Mouse (Mus musculus) heart, embryonic 16.5 days (tissue): ENCODE results near the gene Spcs2. TPM values are rescaled to one million over a fixed set of nuclear protein-coding genes. Genes with fewer than 3 reads are reported as not detected.
A peak's percentile ranks its signal among the peaks of the same experiment; 100 is the strongest.

Experiments
- ATAC-seq: fragments of 200-750 bp; cut with Nextera tagmentation; replicated peaks from 2 replicates; pipeline ENCODE4 v1.8.0; 2017; ENCODE audit warnings: moderate number of reproducible peaks; ENCODE audit not compliant: insufficient read depth, low FRiP score; ENCODE audit errors: extremely low read depth
- H3K27ac ChIP-seq: fragments of 300-500 bp; sonication (generic); 2 replicates; pipeline ENCODE4 v1.5.1; 2014; ENCODE audit warnings: mild to moderate bottlenecking, low read length, control low read depth, moderate library complexity
- H3K27me3 ChIP-seq: fragments of 300-500 bp; sonication (generic); 2 replicates; pipeline ENCODE4 v1.6.1; 2014; ENCODE audit warnings: low read length, mixed read lengths; ENCODE audit not compliant: control insufficient read depth, insufficient read depth
- H3K36me3 ChIP-seq: fragments of 300-500 bp; sonication (generic); 2 replicates; pipeline ENCODE4 v1.6.1; 2014; ENCODE audit not compliant: control insufficient read depth, insufficient read depth
- H3K4me1 ChIP-seq: fragments of 300-500 bp; sonication (generic); 2 replicates; pipeline ENCODE4 v1.6.1; 2014; ENCODE audit warnings: low read length, mixed read lengths; ENCODE audit not compliant: control insufficient read depth, insufficient read depth
- H3K4me2 ChIP-seq: fragments of 300-500 bp; sonication (generic); 2 replicates; pipeline ENCODE4 v1.6.1; 2014; ENCODE audit warnings: low read depth, mild to moderate bottlenecking, control low read depth, low read length
- H3K4me3 ChIP-seq: fragments of 300-500 bp; sonication (generic); 2 replicates; pipeline ENCODE4 v1.5.1; 2014; ENCODE audit warnings: mild to moderate bottlenecking, control low read depth, low read length
- H3K9ac ChIP-seq: fragments of 300-500 bp; sonication (generic); 2 replicates; pipeline ENCODE4 v1.6.1; 2014; ENCODE audit warnings: low read length, control low read depth
- H3K9me3 ChIP-seq: fragments of 300-500 bp; sonication (generic); replicated peaks from 2 replicates; pipeline ENCODE4 v1.6.1; 2016; ENCODE audit warnings: low read length; ENCODE audit not compliant: control insufficient read depth
- WGBS: fragments of 180-500 bp; shearing (Covaris S2); extraction: QIAGEN DNeasy Blood & Tissue Kit; methylation state at CpG from one replicate; pipeline ENCODE4 v1.1.7; 2014; 5-methylcytosine and 5-hydroxymethylcytosine counted together
- polyA plus RNA-seq: library from polyadenylated mRNA; unstranded; fragments of >200 nt; fragmentation: Nextera tagmentation; extraction: Ambion mirVana; gene quantifications from 2 replicates; pipeline ENCODE4 v1.2.1, GENCODE M21; 2015

Gene Spcs2
- polyA plus RNA-seq, 1 experiment from 2014 or later: 224 TPM

DNA sequence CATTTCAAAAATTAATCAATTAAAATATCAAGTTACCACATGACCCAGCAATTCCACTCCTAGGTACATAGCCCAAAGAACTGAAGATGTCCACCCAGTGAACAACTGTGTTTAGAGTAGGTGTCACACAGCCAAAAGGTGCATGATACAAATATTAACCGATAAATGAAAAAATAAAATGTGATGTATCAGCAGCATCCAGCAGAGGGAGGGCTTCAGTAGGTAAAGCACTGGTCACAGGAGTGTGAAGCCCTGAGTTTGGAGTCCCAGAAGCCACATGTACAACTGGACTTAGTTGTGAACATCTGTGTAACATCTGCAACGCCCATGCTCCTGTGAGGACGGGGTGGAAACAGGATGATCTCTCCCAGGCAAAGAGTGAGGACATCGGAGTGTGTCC is 9.0 kb downstream of the Spcs2 start:
- H3K27ac ChIP-seq: no peak overlapping the region
- no peaks in the 10 kb centered on the region for H3K9me3 ChIP-seq
- no peak overlapping the region for H3K4me2 ChIP-seq
- no peak for ATAC-seq
- H3K36me3 ChIP-seq: peaks cover 8% of the 10 kb centered on the region; the same call in 1 of the 2 replicates
- WGBS: 72% methylated on average over 4 of the region's 4 CpGs
- H3K9ac ChIP-seq: no peak overlapping the region
- no peak overlapping the region for H3K4me3 ChIP-seq
- H3K4me1 ChIP-seq: peaks cover 21% of the 10 kb centered on the region
- no peaks in the 10 kb centered on the region for H3K27me3 ChIP-seq

DNA sequence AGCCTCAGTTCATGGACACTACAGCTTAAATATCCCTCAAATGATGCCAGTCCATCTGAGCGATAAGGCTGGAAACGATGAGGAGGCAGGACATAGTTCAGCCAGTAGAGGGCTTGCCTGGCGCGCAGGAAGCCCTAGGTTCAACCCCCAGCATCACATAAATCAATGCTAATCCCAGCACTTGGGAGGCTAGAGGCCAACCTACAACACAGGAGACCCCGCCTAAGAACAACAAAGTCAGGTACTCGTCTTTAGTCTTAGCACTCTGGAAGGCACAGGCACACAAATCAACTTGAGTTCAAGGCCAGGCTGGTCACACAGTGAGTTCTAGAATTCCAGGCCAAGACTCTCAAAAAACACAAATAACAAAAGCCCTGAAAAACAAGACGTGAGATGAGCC is 9.9 kb downstream of the Spcs2 start:
- WGBS: 78% methylated on average over 7 of the region's 7 CpGs
- peaks cover 16% of the 10 kb centered on the region for H3K36me3 ChIP-seq

DNA sequence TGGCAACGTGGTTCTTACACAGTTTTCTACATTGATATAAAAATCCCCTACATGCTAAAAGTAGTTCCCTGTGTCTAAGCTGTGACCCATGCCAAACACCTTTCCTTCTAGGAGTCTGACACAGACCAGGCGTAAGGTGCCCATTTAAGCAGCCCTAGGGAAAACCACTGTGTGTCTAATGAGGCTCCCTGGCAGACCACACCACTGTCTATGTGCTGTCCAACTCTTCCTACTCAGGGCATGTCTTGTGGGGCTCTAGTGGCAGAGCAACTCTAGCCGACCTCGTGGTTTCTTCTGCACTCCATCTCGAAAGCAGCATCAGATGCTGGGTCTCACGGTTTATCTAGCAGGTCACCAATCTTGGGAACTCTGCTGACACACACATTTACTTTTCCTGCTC is 11.6 kb downstream of the Spcs2 start:
- no peak for ATAC-seq
- peaks cover 8% of the 10 kb centered on the region for H3K4me1 ChIP-seq
- whole genome bisulfite sequencing: 73% methylated on average over 6 of the region's 6 CpGs
- H3K4me3 ChIP-seq: no peak overlapping the region
- H3K27me3 ChIP-seq: no peaks in the 10 kb centered on the region
- H3K36me3 ChIP-seq: peaks cover 25% of the 10 kb centered on the region
- H3K27ac ChIP-seq: no peak overlapping the region
- no peak overlapping the region for H3K4me2 ChIP-seq
- H3K9me3 ChIP-seq: no peaks in the 10 kb centered on the region
- H3K9ac ChIP-seq: no peak overlapping the region

More for the DNA sequence above, 9.9 kb downstream of the Spcs2 start:
- no peaks in the 10 kb centered on the region for H3K9me3 ChIP-seq
- no peak overlapping the region for H3K4me2 ChIP-seq
- ATAC-seq: no peak
- H3K27me3 ChIP-seq: no peaks in the 10 kb centered on the region
- H3K4me3 ChIP-seq: no peak overlapping the region
- no peak overlapping the region for H3K27ac ChIP-seq
- H3K9ac ChIP-seq: no peak overlapping the region
- peaks cover 19% of the 10 kb centered on the region for H3K4me1 ChIP-seq

DNA sequence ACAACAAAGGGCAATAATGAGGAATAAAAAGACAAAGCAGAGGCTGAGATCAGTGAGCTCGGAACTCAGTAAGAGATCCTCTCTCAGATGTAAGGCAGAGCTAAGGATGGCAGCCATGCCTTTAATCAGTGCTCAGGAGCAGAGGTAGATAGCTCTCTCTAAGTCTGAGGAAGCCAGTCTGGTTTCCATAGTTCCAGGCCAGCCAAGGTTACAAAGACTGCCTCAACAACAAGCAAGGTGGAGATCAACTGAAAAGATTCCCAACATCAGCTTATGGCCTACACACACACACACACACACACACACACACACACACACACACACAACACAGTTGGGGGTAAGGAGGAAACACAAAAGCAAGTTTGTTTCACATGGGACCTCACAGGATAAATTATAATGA is 12.1 kb downstream of the Spcs2 start:
- Histone ChIP-seq H3K4me2 (no peak overlapping the region), H3K4me3 (no peak overlapping the region), H3K9ac (no peak overlapping the region), H3K36me3 (peaks cover 29% of the 10 kb centered on the region), H3K9me3 (no peaks in the 10 kb centered on the region), H3K4me1 (peaks cover 5% of the 10 kb centered on the region), H3K27me3 (no peaks in the 10 kb centered on the region), H3K27ac (no peak overlapping the region)
- WGBS: 60% methylated on average over 1 of the region's 1 CpGs
- ATAC-seq: no peak

DNA sequence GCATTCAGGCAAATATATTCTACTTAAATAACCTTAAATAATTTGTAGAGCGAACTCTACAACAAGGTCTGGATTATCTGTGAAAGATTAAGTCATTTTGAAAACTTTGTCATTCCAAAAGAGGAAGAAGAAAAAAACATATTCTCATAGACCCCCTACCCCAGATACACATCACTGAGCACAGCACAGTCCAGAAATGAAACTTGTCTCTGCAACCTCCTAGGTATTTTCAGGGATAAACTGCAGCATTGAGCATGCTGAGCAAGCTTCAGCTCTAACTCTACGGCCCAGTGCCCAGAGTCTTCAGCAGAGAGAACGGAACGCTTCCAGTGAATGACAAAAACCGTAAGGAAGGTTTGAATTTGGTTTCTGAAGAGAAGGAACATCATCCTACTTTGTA is 12.7 kb downstream of the Spcs2 start:
- Histone ChIP-seq H3K27ac (no peak overlapping the region), H3K4me1 (peaks cover 4% of the 10 kb centered on the region), H3K9me3 (no peaks in the 10 kb centered on the region), H3K4me3 (no peak overlapping the region), H3K27me3 (no peaks in the 10 kb centered on the region), H3K9ac (no peak overlapping the region), H3K4me2 (no peak overlapping the region), H3K36me3 (peaks cover 30% of the 10 kb centered on the region)
- ATAC-seq: no peak
- 90% methylated on average over 5 of the region's 5 CpGs for WGBS

DNA sequence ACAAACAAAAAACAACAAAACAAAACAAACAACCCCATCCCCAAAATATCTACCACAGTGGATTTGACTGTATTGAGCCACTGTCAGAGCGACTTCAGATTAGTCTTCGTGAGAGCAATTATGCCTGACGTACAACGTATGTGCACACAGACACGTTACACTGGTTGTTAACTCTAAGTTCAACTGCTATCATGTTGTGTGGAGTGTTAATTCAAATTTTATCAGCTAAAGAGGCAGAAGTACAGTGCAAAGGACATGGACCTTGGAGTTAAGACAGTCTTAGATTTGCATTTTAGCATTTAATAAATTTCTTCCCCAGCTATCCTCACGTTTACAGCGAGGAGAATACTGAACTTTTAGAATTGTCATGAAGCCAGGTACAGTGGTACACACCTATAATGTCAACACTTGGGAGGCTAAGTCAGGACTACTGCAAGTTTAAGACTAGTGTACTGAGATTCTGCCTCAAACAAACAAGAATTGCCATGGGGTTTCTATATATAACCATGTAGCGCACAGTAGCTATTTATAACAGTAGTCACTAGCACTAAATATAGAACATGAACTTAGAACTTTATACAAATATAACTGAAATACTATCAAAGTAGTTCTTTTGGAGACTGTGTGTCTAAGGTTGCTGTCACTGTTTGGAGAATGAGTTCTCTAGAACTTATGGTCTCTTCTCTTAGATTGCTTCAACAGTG is 17.6 kb downstream of the Spcs2 start:
- 75% methylated on average over 8 of the region's 8 CpGs for WGBS
- Histone ChIP-seq H3K4me1 (peaks cover 6% of the 10 kb centered on the region), H3K4me3 (no peak overlapping the region), H3K27ac (peak overlapping the region; percentile 82), H3K9ac (no peak overlapping the region), H3K27me3 (no peaks in the 10 kb centered on the region), H3K36me3 (peaks cover 35% of the 10 kb centered on the region), H3K4me2 (peak overlapping the region; percentile 20; the same call in 1 of the 2 replicates), H3K9me3 (no peaks in the 10 kb centered on the region)
- ATAC-seq: no peak; the same call in 1 of the 2 replicates

DNA sequence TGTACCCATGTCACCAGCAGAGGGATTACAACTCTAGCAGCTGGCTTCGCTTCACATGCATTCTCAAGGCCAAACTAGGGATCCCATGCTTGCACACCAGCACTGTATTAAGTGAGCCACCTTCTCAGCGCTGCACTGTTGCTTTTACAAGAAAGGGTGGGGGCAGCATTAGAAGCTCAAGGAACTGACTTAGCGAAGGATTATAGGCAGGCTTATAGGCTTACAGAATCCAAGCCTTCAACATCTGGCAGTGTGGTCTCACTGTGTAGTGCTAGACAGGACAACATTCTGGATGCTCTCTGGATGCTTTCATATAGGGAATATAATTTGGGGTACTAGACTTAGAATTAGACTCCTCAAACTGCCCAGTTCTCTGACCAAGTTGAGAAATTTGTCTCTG is 25.0 kb downstream of the Spcs2 start:
- Histone ChIP-seq H3K27ac (peak overlapping the region; percentile 73), H3K4me1 (peaks cover 20% of the 10 kb centered on the region), H3K4me3 (no peak overlapping the region), H3K9ac (no peak overlapping the region), H3K4me2 (no peak overlapping the region), H3K36me3 (peaks cover 21% of the 10 kb centered on the region), H3K9me3 (no peaks in the 10 kb centered on the region), H3K27me3 (no peaks in the 10 kb centered on the region)
- peak; percentile 42 for ATAC-seq
- 87% methylated on average over 3 of the region's 3 CpGs for WGBS

DNA sequence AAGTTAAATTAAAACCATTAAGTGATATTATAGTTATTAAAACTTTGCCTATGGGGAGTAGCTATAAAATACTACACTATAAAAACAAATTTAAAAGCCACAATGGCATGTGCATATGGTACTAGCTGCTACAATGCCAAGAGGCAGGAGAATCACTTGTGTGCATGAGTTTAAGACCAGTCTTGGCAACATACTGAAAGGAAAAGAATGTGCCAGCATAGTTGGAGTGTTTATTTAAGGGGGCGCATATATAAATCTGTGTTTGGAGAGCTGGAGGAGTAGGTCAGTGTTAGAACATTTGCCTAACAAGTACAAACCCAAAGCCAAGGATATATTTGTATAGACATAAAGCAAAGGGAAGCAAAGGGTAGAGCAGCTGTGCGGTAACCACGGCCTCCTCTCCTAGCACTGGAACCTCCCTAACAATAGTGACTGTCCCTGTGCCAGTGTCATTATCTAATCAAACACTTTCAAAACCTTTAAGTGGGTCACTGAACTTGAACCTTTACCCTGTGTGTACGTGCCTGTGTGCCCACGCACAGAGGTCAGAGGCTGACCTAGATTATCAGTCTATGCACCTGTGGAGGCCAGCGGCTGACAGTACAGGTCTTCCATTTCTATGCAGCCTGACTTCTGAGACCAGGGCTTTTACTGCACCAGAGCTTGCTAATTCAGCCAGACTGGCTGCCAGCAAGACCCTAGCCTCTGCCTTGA is 25.7 kb downstream of the Spcs2 start:
- peaks cover 20% of the 10 kb centered on the region for H3K4me1 ChIP-seq
- WGBS: 44% methylated on average over 6 of the region's 6 CpGs
- no peak overlapping the region for H3K9ac ChIP-seq
- 0 out of 2 replicates have a peak, but pooled peaks have one; percentile 38 for ATAC-seq
- no peak overlapping the region for H3K4me3 ChIP-seq
- peak overlapping the region; percentile 73 for H3K27ac ChIP-seq
- H3K36me3 ChIP-seq: peaks cover 16% of the 10 kb centered on the region
- no peak overlapping the region for H3K4me2 ChIP-seq
- H3K27me3 ChIP-seq: no peaks in the 10 kb centered on the region
- no peaks in the 10 kb centered on the region for H3K9me3 ChIP-seq

DNA sequence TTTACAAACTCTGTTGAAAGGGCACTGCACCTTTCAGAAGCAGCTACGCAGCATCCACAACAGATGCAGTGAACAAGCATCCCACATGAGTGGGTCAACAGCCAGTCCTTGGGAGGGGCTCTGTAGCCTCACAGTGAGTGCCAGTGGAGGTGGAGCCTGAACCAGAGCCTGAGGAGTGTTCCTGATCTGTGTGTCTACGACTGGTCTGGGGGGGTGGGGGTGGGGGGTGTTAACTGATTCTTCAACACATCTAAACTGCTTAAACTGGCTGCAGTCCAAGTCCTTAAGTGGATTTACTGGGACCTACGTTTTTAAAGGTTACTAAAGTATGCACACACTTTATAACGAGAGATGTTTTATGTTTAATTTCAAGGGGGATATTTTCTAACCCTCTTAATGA is 26.5 kb downstream of the Spcs2 start:
- H3K36me3 ChIP-seq: peaks cover 16% of the 10 kb centered on the region
- H3K27me3 ChIP-seq: no peaks in the 10 kb centered on the region
- H3K4me2 ChIP-seq: no peak overlapping the region
- H3K9ac ChIP-seq: no peak overlapping the region
- peaks cover 20% of the 10 kb centered on the region for H3K4me1 ChIP-seq
- H3K9me3 ChIP-seq: no peaks in the 10 kb centered on the region
- H3K4me3 ChIP-seq: no peak overlapping the region
- 24% methylated on average over 4 of the region's 4 CpGs for WGBS
- H3K27ac ChIP-seq: peak overlapping the region; percentile 42
- ATAC-seq: peak; percentile 60; the same call in 1 of the 2 replicates
